Mouse (Mus musculus) embryonic fibroblast, embryonic 13.5 days (primary cell): Measurements from ENCODE around the gene Slc37a1. TPM values are rescaled to one million over a fixed set of nuclear protein-coding genes. Genes with fewer than 3 reads are reported as not detected.

Experiments
- H3K27ac ChIP-seq: 2 replicates; pipeline ENCODE4 v1.5.1; 2012; ENCODE audit warnings: low read length, control low read depth, inconsistent platforms; ENCODE audit not compliant: insufficient read depth
- H3K4me1 ChIP-seq: 2 replicates; pipeline ENCODE4 v1.6.1; 2011; ENCODE audit warnings: low read length; ENCODE audit not compliant: control insufficient read depth, insufficient read depth
- H3K4me3 ChIP-seq: 2 replicates; pipeline ENCODE4 v1.5.1; 2011; ENCODE audit warnings: mild to moderate bottlenecking, control low read depth, low read length; ENCODE audit not compliant: insufficient read depth
- CTCF ChIP-seq: IDR thresholded peaks from 2 replicates; pipeline ENCODE4 v1.5.1; 2011; ENCODE audit warnings: mild to moderate bottlenecking, control low read depth, low read length, moderate library complexity, borderline replicate concordance; ENCODE audit not compliant: insufficient read depth
- POLR2A ChIP-seq: IDR thresholded peaks from 2 replicates; pipeline ENCODE4 v1.6.1; 2011; ENCODE audit warnings: low read depth, mild to moderate bottlenecking, control low read depth, low read length, moderate library complexity
- polyA plus RNA-seq: library from polyadenylated mRNA; stranded (reverse); fragments of >200 nt; gene quantifications from 2 replicates; pipeline ENCODE4 v1.2.4, GENCODE M21; 2011; ENCODE audit warnings: low read depth; ENCODE audit not compliant: missing spikeins, insufficient read length

The Slc37a1 gene
- polyA plus RNA-seq, result not detected in 2 replicates

GRCm38 (mm10) chr17:31286492-31286891, at the start of gene Slc37a1:
Gene Slc37a1, plus strand, starts transcription at chr17:31286792.
- Histone ChIP-seq H3K4me1 (no peaks in the 10 kb centered on the region), H3K4me3 (no peak within 1 kb of the TSS), H3K27ac (no peak within 1 kb of the TSS)
- no peak for TF ChIP-seq POLR2A
- TF ChIP-seq CTCF, result no peak

GRCm38 (mm10) chr17:31238234-31239020, 48.2 kb upstream of the Slc37a1 start:
- TF ChIP-seq POLR2A, result no peak
- H3K27ac ChIP-seq, result no peak overlapping the region
- no peak overlapping the region for H3K4me3 ChIP-seq
- no peaks in the 10 kb centered on the region for H3K4me1 ChIP-seq

- Histone ChIP-seq H3K27ac (no peak overlapping the region), H3K4me3 (no peak overlapping the region), H3K4me1 (no peaks in the 10 kb centered on the region)
- TF ChIP-seq CTCF (no peak), POLR2A (no peak)
These were observed 45.4 kb upstream of the Slc37a1 start for GRCm38 (mm10) chr17:31241156-31241555.

GRCm38 (mm10) chr17:31242764-31243163, 43.8 kb upstream of the Slc37a1 start:
- H3K4me3 ChIP-seq, result no peak overlapping the region

GRCm38 (mm10) chr17:31245321-31245720, 41.3 kb upstream of the Slc37a1 start:
- H3K4me1 ChIP-seq, result no peaks in the 10 kb centered on the region
- TF ChIP-seq CTCF (no peak), POLR2A (no peak)
- no peak overlapping the region for H3K27ac ChIP-seq
- H3K4me3 ChIP-seq, result no peak overlapping the region

More at GRCm38 (mm10) chr17:31242764-31243163, 43.8 kb upstream of the Slc37a1 start:
- H3K4me1 ChIP-seq, result no peaks in the 10 kb centered on the region
- no peak overlapping the region for H3K27ac ChIP-seq
- no peak for TF ChIP-seq POLR2A
- TF ChIP-seq CTCF, result no peak

- TF ChIP-seq POLR2A (no peak), CTCF (no peak)
- no peak overlapping the region for H3K27ac ChIP-seq
- H3K4me3 ChIP-seq, result no peak overlapping the region
- H3K4me1 ChIP-seq, result no peaks in the 10 kb centered on the region
These were observed 39.4 kb upstream of the Slc37a1 start for GRCm38 (mm10) chr17:31247144-31247543.

- Histone ChIP-seq H3K4me3 (no peak overlapping the region), H3K27ac (no peak overlapping the region), H3K4me1 (no peaks in the 10 kb centered on the region)
- TF ChIP-seq POLR2A (no peak), CTCF (no peak)
These were observed 32.6 kb upstream of the Slc37a1 start for GRCm38 (mm10) chr17:31253951-31254350.

GRCm38 (mm10) chr17:31254463-31254931, 32.1 kb upstream of the Slc37a1 start:
- no peaks in the 10 kb centered on the region for H3K4me1 ChIP-seq
- TF ChIP-seq CTCF, result peak; percentile 59
- no peak for TF ChIP-seq POLR2A
- H3K27ac ChIP-seq, result no peak overlapping the region
- no peak overlapping the region for H3K4me3 ChIP-seq

- H3K4me1 ChIP-seq, result no peaks in the 10 kb centered on the region
- TF ChIP-seq POLR2A, result no peak
- no peak for TF ChIP-seq CTCF
- H3K27ac ChIP-seq, result no peak overlapping the region
- H3K4me3 ChIP-seq, result no peak overlapping the region
These were observed 29.4 kb upstream of the Slc37a1 start for GRCm38 (mm10) chr17:31257149-31257548.

GRCm38 (mm10) chr17:31257898-31258297, 28.7 kb upstream of the Slc37a1 start:
- Histone ChIP-seq H3K4me3 (no peak overlapping the region), H3K4me1 (no peaks in the 10 kb centered on the region), H3K27ac (no peak overlapping the region)
- TF ChIP-seq POLR2A (no peak), CTCF (no peak)
